Mouse (Mus musculus) hindbrain, embryonic 11.5 days (tissue): ENCODE measurements at regions not wholly inside any gene's neighbourhood (a gene's known extent, or its start where the extent isn't known, plus 50 kb on each side); places are given as distances from the start of the nearest gene placed in this dataset.
A peak's percentile ranks its signal among the peaks of the same experiment; 100 is the strongest.

Source experiments
- ATAC-seq: fragments of 200-750 bp; cut with Nextera tagmentation; 2 replicates; pipeline ENCODE4 v1.8.0; 2017; ENCODE audit warnings: mild to moderate bottlenecking, moderate TSS enrichment, moderate library complexity; ENCODE audit not compliant: low FRiP score
- DNase-seq: peaks from one replicate; pipeline ENCODE4 v3.0.0-alpha.2; 2015; ENCODE audit warnings: low spot score
- H3K27ac ChIP-seq: fragments of 300-500 bp; sonication (generic); 2 replicates; pipeline ENCODE4 v1.5.1; 2014; ENCODE audit warnings: mild to moderate bottlenecking, low read depth, low read length
- H3K27me3 ChIP-seq: fragments of 300-500 bp; sonication (generic); 2 replicates; pipeline ENCODE4 v1.6.1; 2014; ENCODE audit warnings: mild to moderate bottlenecking, low read length, moderate library complexity, mixed read lengths; ENCODE audit not compliant: control insufficient read depth, insufficient read depth
- H3K36me3 ChIP-seq: fragments of 300-500 bp; sonication (generic); 2 replicates; pipeline ENCODE4 v1.6.1; 2014; ENCODE audit warnings: mild to moderate bottlenecking, low read length, moderate library complexity, mixed read lengths; ENCODE audit not compliant: control insufficient read depth, insufficient read depth
- H3K4me1 ChIP-seq: fragments of 300-500 bp; sonication (generic); replicated peaks from 2 replicates; pipeline ENCODE4 v1.6.1; 2014; ENCODE audit warnings: low read length, mixed read lengths; ENCODE audit not compliant: control insufficient read depth, insufficient read depth
- H3K4me2 ChIP-seq: fragments of 300-500 bp; sonication (generic); replicated peaks from 2 replicates; pipeline ENCODE4 v1.6.1; 2014; ENCODE audit warnings: mild to moderate bottlenecking, low read depth, low read length
- H3K4me3 ChIP-seq: fragments of 300-500 bp; sonication (generic); 2 replicates; pipeline ENCODE4 v1.5.1; 2014; ENCODE audit warnings: low read depth, low read length
- H3K9ac ChIP-seq: fragments of 300-500 bp; sonication (generic); 2 replicates; pipeline ENCODE4 v1.6.1; 2014; ENCODE audit warnings: low read depth, low read length
- H3K9me3 ChIP-seq: fragments of 300-500 bp; sonication (generic); 2 replicates; pipeline ENCODE4 v1.6.1; 2016; ENCODE audit warnings: low read length; ENCODE audit not compliant: control insufficient read depth
- WGBS: fragments of 180-500 bp; shearing (Covaris S2); extraction: QIAGEN DNeasy Blood & Tissue Kit; methylation state at CpG from one replicate; pipeline ENCODE4 v1.1.7; 2014; 5-methylcytosine and 5-hydroxymethylcytosine counted together

DNA sequence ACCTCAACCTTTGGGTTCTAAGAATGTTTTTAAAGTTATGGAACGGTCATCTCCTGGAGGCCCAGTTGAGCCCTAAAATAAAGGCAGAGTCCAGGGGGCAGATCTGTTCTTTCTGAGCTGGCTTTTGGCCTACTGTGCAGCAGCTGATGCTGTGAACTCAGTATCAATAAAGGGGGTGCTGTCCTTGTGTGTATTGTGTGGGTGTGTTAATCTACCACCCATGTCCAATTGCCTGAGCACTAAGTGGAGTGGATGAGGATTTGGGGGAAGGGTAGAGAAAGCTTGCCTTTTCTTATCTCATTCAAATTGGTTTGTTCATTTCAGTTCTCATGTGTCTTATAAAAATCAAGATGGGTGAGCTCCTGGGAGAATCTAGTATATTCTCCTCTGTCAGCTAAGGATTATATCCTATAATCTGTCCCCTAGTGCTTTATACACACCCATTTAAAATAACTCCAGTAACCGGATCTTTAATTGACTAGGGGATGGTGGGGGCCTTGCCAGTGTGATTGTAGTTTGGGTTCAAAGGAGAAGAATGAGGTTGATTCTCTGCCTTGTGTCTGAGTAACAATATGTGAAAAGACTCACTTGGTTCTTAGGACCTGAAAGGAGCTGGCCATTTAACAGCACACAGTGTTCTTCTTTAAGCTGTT lies 703.6 kb downstream of the Tfap2b start:
- no peaks in the 10 kb centered on the region for H3K9me3 ChIP-seq
- H3K9ac ChIP-seq, result no peak overlapping the region
- 41% methylated on average over 2 of the region's 2 CpGs for WGBS
- no peak for DNase-seq
- no peaks in the 10 kb centered on the region for H3K4me1 ChIP-seq
- H3K4me2 ChIP-seq, result no peak overlapping the region
- H3K27ac ChIP-seq, result no peak overlapping the region
- no peak for ATAC-seq
- no peak overlapping the region for H3K4me3 ChIP-seq
- no peaks in the 10 kb centered on the region for H3K27me3 ChIP-seq
- no peaks in the 10 kb centered on the region for H3K36me3 ChIP-seq

DNA sequence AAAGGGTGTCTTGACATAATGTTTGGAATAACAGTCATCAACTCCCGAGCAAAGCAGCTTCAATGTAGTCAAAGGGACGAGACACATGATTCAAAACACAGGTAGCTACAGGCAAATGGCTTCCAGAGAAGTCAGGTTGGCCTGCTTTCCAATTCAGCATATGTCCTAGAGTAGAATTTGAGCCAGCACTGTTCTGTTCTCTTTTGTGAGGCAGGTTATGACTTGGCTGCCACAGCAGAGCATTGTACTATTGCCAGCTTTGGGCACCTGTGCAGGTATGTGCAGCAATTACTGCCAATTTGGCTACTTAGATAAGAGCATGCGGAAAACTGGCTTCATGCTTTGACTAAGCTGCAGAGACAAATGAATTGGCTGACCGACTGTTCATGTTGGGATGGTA lies 699.1 kb downstream of the Pkhd1 start:
- Histone ChIP-seq H3K27ac (no peak overlapping the region), H3K4me3 (no peak overlapping the region), H3K27me3 (no peaks in the 10 kb centered on the region), H3K4me2 (no peak overlapping the region), H3K36me3 (no peaks in the 10 kb centered on the region), H3K9ac (no peak overlapping the region), H3K9me3 (no peaks in the 10 kb centered on the region), H3K4me1 (no peaks in the 10 kb centered on the region)
- ATAC-seq (no peak), DNase-seq (no peak)
- 86% methylated on average over 4 of the region's 4 CpGs for WGBS

DNA sequence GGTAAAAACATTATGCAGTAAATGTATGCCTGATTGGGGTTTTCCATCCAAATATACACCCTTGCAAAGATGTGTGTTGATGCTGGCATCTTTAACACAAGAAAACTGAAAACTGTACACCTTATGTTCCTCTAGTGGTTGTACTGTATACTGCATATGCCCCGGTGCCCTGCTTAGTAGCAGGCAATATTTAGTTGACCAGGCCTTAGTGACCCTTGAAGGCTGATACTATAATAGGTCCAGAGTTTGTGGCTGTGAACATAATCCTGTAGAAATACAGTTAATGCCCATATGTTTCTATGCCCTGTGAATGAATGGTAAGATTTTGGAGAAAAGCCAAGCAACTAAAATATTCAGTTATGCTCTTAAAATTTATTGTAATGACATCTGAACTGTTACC lies 690.7 kb downstream of the Pkhd1 start:
- ATAC-seq (0 out of 2 replicates have a peak, but pooled peaks have one; percentile 41), DNase-seq (peak; percentile 8)
- no peak overlapping the region for H3K27ac ChIP-seq
- H3K36me3 ChIP-seq, result no peaks in the 10 kb centered on the region
- WGBS, result 91% methylated on average over 1 of the region's 1 CpGs
- no peaks in the 10 kb centered on the region for H3K9me3 ChIP-seq
- H3K27me3 ChIP-seq, result no peaks in the 10 kb centered on the region
- H3K9ac ChIP-seq, result no peak overlapping the region
- no peak overlapping the region for H3K4me2 ChIP-seq
- H3K4me1 ChIP-seq, result no peaks in the 10 kb centered on the region
- H3K4me3 ChIP-seq, result no peak overlapping the region

DNA sequence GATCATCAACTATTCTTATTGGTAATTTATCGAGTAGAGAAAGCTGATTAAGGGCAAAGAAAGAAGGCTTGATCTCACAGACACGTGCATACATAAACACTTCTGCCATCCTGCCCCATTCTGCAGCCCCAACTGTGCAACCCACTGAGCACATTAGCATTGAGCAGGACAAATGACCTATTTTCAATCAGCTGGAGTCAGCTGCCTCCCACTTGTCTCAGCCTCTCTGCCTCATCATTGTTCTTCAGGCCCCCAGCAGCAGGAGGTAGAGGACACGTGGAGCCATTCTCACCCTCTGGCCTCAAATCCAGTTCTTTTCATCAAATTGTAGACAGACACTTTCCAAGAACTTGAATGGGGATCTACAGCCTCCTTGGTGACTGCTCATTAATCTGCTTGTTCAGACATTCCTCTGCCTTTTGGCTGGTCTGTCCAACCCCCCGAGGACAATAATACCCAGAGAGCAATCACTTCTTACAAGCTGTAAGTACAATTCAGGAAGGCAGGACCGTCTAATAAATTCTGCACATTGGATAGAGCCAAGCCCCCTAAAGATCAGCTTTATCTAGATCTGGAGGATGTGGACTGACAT lies 690.0 kb downstream of the Pkhd1 start:
- DNase-seq (peak; percentile 44), ATAC-seq (peak; percentile 96)
- Histone ChIP-seq H3K9ac (no peak overlapping the region), H3K4me3 (no peak overlapping the region), H3K36me3 (no peaks in the 10 kb centered on the region), H3K4me1 (no peaks in the 10 kb centered on the region), H3K27ac (no peak overlapping the region), H3K9me3 (no peaks in the 10 kb centered on the region), H3K27me3 (no peaks in the 10 kb centered on the region), H3K4me2 (no peak overlapping the region)
- 8% methylated on average over 5 of the region's 5 CpGs for WGBS

DNA sequence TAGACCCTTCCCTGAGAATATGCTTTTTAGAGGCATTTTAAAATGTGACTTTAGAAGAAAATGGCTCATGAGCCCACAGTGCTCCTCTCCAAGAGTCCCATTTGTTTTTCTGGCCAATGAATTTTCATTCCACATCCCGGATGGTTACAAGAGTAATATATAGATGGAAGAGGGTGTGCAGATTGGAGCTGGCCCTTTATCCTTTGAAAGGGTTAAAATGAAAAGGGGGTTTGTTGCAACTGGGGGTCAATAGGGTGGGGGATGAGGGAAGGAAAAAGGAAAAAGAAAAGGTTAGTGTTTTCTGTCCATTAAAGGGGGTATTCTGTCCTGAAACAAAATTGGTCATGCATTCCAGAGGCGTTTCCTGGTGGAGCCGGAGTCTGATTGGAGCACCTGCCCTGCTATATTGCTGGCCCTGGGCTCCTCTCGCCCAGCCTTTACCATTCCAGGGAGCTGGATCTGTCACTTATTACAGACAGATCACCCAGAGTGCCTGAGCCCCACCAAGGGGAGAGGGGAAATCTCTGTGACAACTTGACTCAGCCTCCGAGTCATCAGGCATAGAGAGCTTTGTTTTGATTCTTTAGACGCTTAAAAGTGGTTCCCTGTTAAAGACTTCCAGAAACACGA lies 666.7 kb downstream of the Pkhd1 start:
- no peaks in the 10 kb centered on the region for H3K36me3 ChIP-seq
- DNase-seq (peak; percentile 22), ATAC-seq (peak; percentile 94)
- H3K9me3 ChIP-seq, result no peaks in the 10 kb centered on the region
- no peaks in the 10 kb centered on the region for H3K4me1 ChIP-seq
- H3K9ac ChIP-seq, result no peak overlapping the region
- no peak overlapping the region for H3K27ac ChIP-seq
- H3K4me2 ChIP-seq, result no peak overlapping the region
- H3K4me3 ChIP-seq, result no peak overlapping the region
- WGBS, result 14% methylated on average over 7 of the region's 7 CpGs
- H3K27me3 ChIP-seq, result no peaks in the 10 kb centered on the region

DNA sequence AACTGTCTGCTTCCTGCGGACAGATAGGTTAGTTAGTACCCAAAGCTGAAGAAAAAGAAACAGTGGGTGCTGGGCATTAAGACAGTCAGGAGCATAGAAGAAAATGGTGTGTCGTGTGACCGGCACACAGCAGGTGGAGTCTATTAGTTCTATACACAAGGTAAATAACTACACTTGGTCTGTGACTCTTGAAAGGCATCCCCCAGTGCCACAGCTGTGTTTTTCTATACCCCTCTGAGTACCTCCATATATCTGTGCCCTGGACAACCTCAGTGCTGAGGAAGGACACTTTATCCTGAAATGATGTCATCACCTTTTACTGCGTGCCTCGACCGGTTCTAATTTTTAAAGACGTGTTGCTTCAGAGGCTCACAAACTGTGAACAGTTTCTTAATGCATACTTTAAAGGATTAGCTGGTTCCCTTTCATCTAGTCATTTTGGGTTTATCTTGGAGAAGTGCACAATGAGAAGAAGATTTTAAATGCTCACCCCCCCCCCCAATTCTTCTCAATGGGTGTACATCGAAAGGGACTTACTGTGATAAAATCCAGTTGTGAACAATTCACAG lies 666.1 kb downstream of the Pkhd1 start:
- no peaks in the 10 kb centered on the region for H3K36me3 ChIP-seq
- no peaks in the 10 kb centered on the region for H3K9me3 ChIP-seq
- no peak overlapping the region for H3K9ac ChIP-seq
- H3K27me3 ChIP-seq, result no peaks in the 10 kb centered on the region
- no peaks in the 10 kb centered on the region for H3K4me1 ChIP-seq
- DNase-seq, result no peak
- H3K4me2 ChIP-seq, result no peak overlapping the region
- H3K27ac ChIP-seq, result no peak overlapping the region
- no peak overlapping the region for H3K4me3 ChIP-seq
- ATAC-seq, result peak; percentile 80
- 37% methylated on average over 8 of the region's 8 CpGs for WGBS

DNA sequence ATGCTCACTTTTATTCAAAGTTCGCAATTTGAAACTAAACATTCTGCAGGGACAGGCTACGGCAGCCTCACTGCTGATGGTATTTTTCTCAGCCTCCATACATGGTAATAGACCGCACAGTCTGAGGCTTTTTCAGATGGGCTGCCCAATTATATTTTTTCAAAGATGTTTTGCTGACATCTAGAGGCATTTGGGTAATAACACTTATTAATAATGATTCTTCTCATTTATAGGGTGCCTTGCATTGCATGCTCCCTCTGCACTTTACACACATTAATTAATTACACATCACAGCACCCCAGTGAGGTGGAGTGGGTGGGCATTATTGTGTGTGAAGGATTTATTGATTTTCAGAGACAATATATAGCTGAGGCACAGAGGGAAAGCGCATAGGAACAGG lies 644.5 kb downstream of the Pkhd1 start:
- 62% methylated on average over 4 of the region's 4 CpGs for WGBS
- H3K9ac ChIP-seq, result no peak overlapping the region
- no peaks in the 10 kb centered on the region for H3K36me3 ChIP-seq
- H3K27me3 ChIP-seq, result no peaks in the 10 kb centered on the region
- H3K4me3 ChIP-seq, result no peak overlapping the region
- H3K9me3 ChIP-seq, result no peaks in the 10 kb centered on the region
- no peak overlapping the region for H3K4me2 ChIP-seq
- peak; percentile 76; the same call in 1 of the 2 replicates for ATAC-seq
- DNase-seq, result no peak
- H3K4me1 ChIP-seq, result no peaks in the 10 kb centered on the region
- H3K27ac ChIP-seq, result no peak overlapping the region

DNA sequence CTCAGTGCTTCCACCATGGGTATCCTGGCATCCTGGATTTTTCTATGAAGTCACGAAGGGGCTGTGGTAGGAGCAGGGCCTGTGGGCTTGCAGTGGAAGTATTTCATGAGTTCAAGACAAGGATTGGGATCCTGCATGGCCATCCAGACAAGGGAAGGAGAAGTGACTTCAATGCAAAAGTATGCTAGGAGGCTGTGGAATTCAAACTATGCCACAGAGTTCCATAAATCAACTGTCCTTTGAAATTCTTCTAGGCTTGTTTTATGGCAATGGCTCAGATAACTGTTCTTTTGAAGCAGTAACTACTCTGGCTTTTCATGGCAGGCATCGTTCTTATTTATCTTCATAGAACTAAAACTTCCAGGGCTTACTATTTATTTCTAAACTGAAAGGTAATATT lies 643.9 kb downstream of the Pkhd1 start:
- Histone ChIP-seq H3K4me1 (no peaks in the 10 kb centered on the region), H3K36me3 (no peaks in the 10 kb centered on the region), H3K9ac (no peak overlapping the region), H3K4me3 (no peak overlapping the region), H3K27ac (no peak overlapping the region), H3K4me2 (no peak overlapping the region), H3K9me3 (no peaks in the 10 kb centered on the region), H3K27me3 (no peaks in the 10 kb centered on the region)
- WGBS, result 58% methylated on average over 2 of the region's 2 CpGs
- ATAC-seq (no peak), DNase-seq (no peak)

DNA sequence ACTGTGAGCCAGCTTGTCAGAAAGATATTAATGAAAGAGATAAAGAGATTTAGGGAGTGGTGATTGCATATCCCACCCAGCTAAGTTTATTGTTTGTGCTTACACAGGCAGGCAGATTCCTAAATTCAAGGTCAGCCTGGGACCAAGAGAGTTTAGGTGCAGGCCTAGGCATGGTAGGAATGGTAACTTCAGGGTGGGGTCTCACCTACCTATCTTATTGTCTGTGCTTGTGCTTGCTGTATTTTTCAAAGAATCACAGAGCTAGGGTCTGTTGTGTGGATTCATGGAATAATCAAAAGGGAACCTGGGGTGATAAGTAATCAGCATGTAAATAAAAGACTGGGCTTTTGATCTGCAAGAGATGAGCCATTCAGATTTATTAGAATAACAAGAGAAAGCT lies 642.4 kb downstream of the Pkhd1 start:
- Histone ChIP-seq H3K27ac (no peak overlapping the region), H3K27me3 (no peaks in the 10 kb centered on the region)
- no peak for ATAC-seq

More for the DNA sequence above, 642.4 kb downstream of the Pkhd1 start:
- no peak overlapping the region for H3K4me3 ChIP-seq
- no peak overlapping the region for H3K4me2 ChIP-seq
- H3K4me1 ChIP-seq, result no peaks in the 10 kb centered on the region
- no peaks in the 10 kb centered on the region for H3K36me3 ChIP-seq
- no peak for DNase-seq
- H3K9ac ChIP-seq, result no peak overlapping the region
- no peaks in the 10 kb centered on the region for H3K9me3 ChIP-seq
